Mouse (Mus musculus) ES-Bruce4 (cell line): ENCODE data around the gene Erc2. TPM values are rescaled to one million over a fixed set of nuclear protein-coding genes. Genes with fewer than 3 reads are reported as not detected.
A peak's percentile ranks its signal among the peaks of the same experiment; 100 is the strongest.

Experiments
- H3K27ac ChIP-seq: 2 replicates; pipeline ENCODE4 v1.5.1; 2012; ENCODE audit warnings: low read length, inconsistent platforms; ENCODE audit not compliant: insufficient read depth
- H3K27me3 ChIP-seq: 2 replicates; pipeline ENCODE4 v1.6.1; 2012; ENCODE audit warnings: mild to moderate bottlenecking, low read length, inconsistent platforms; ENCODE audit not compliant: control insufficient read depth, poor library complexity, insufficient read depth, severe bottlenecking
- H3K36me3 ChIP-seq: 2 replicates; pipeline ENCODE4 v1.6.1; 2012; ENCODE audit warnings: inconsistent platforms, mild to moderate bottlenecking, low read length, moderate library complexity; ENCODE audit not compliant: control insufficient read depth, poor library complexity, insufficient read depth, severe bottlenecking
- H3K4me1 ChIP-seq: one replicate; pipeline ENCODE4 v1.8.1; 2011; ENCODE audit warnings: low read length; ENCODE audit not compliant: control insufficient read depth, insufficient read depth
- H3K4me3 ChIP-seq: 2 replicates; pipeline ENCODE4 v1.5.1; 2011; ENCODE audit warnings: low read depth, mild to moderate bottlenecking, low read length
- H3K9ac ChIP-seq: 2 replicates; pipeline ENCODE4 v1.6.1; 2012; ENCODE audit warnings: low read depth, mild to moderate bottlenecking, inconsistent platforms; ENCODE audit not compliant: poor library complexity, severe bottlenecking
- H3K9me3 ChIP-seq: replicated peaks from 2 replicates; pipeline ENCODE4 v1.6.1; 2012; ENCODE audit warnings: mild to moderate bottlenecking, low read length, inconsistent platforms; ENCODE audit not compliant: control insufficient read depth, poor library complexity, insufficient read depth, severe bottlenecking
- CTCF ChIP-seq: IDR thresholded peaks from one replicate; pipeline ENCODE4 v1.8.1; 2011; ENCODE audit warnings: low read depth, low read length
- EP300 ChIP-seq: IDR thresholded peaks from 2 replicates; pipeline ENCODE4 v1.6.1; 2011; ENCODE audit warnings: low read depth, low read length; ENCODE audit not compliant: insufficient read depth
- POLR2A ChIP-seq: IDR thresholded peaks from one replicate; pipeline ENCODE4 v1.8.1; 2011; ENCODE audit warnings: low read length; ENCODE audit not compliant: insufficient read depth
- polyA plus RNA-seq: library from polyadenylated mRNA; stranded (reverse); fragments of >200 nt; gene quantifications from 2 replicates; pipeline ENCODE4 v1.2.4, GENCODE M21; 2011; ENCODE audit warnings: low read depth; ENCODE audit not compliant: missing spikeins, insufficient read depth, insufficient read length

Gene Erc2
- polyA plus RNA-seq, 1 experiment, result 10.0 TPM

- Histone ChIP-seq H3K4me3 (no peak overlapping the region), H3K4me1 (peaks cover 3% of the 10 kb centered on the region), H3K9ac (no peak overlapping the region), H3K27me3 (peaks cover 20% of the 10 kb centered on the region), H3K27ac (no peak overlapping the region), H3K36me3 (no peaks in the 10 kb centered on the region), H3K9me3 (no peaks in the 10 kb centered on the region)
- TF ChIP-seq CTCF (no peak), EP300 (no peak), POLR2A (no peak)
Observed at GRCm38 (mm10) chr14:28514171-28514570, 891.9 kb downstream of the Erc2 start.

- Histone ChIP-seq H3K9ac (no peak overlapping the region), H3K4me3 (no peak overlapping the region), H3K4me1 (peaks cover 3% of the 10 kb centered on the region), H3K27ac (no peak overlapping the region), H3K27me3 (peaks cover 13% of the 10 kb centered on the region), H3K36me3 (no peaks in the 10 kb centered on the region), H3K9me3 (no peaks in the 10 kb centered on the region)
- no peak for TF ChIP-seq CTCF
- TF ChIP-seq EP300, result no peak
- TF ChIP-seq POLR2A, result no peak
Observed at GRCm38 (mm10) chr14:28515331-28515730, 893.1 kb downstream of the Erc2 start.

GRCm38 (mm10) chr14:28517631-28518560 is 895.7 kb downstream of the Erc2 start:
- Histone ChIP-seq H3K4me3 (peak overlapping the region; percentile 53), H3K27me3 (peaks cover 2% of the 10 kb centered on the region; the same call in 1 of the 2 replicates), H3K27ac (no peak overlapping the region), H3K4me1 (peaks cover 1% of the 10 kb centered on the region), H3K9ac (no peak overlapping the region; the same call in 1 of the 2 replicates), H3K9me3 (no peaks in the 10 kb centered on the region), H3K36me3 (no peaks in the 10 kb centered on the region)
- TF ChIP-seq CTCF, result no peak
- TF ChIP-seq EP300, result no peak
- no peak for TF ChIP-seq POLR2A

- Histone ChIP-seq H3K4me1 (no peaks in the 10 kb centered on the region), H3K9me3 (no peaks in the 10 kb centered on the region), H3K27me3 (no peaks in the 10 kb centered on the region; the same call in 1 of the 2 replicates), H3K36me3 (no peaks in the 10 kb centered on the region), H3K27ac (no peak overlapping the region), H3K9ac (no peak overlapping the region), H3K4me3 (no peak overlapping the region)
- TF ChIP-seq POLR2A (no peak), CTCF (no peak), EP300 (no peak)
Observed at GRCm38 (mm10) chr14:28521106-28521505, 898.9 kb downstream of the Erc2 start.

- Histone ChIP-seq H3K4me3 (peak overlapping the region; percentile 46), H3K9me3 (no peaks in the 10 kb centered on the region), H3K9ac (no peak overlapping the region), H3K4me1 (no peaks in the 10 kb centered on the region), H3K36me3 (no peaks in the 10 kb centered on the region), H3K27me3 (no peaks in the 10 kb centered on the region), H3K27ac (no peak overlapping the region)
- TF ChIP-seq POLR2A, result no peak
- no peak for TF ChIP-seq CTCF
- no peak for TF ChIP-seq EP300
Observed at GRCm38 (mm10) chr14:28522611-28523010, 900.4 kb downstream of the Erc2 start.

GRCm38 (mm10) chr14:28525566-28525965 is 903.3 kb downstream of the Erc2 start:
- Histone ChIP-seq H3K9ac (no peak overlapping the region), H3K36me3 (no peaks in the 10 kb centered on the region), H3K27ac (no peak overlapping the region), H3K27me3 (no peaks in the 10 kb centered on the region), H3K4me3 (no peak overlapping the region), H3K4me1 (peaks cover 5% of the 10 kb centered on the region), H3K9me3 (no peaks in the 10 kb centered on the region)
- TF ChIP-seq EP300 (no peak), POLR2A (no peak), CTCF (no peak)

Other genes with a start within 250 kb of the Erc2 start
- 43.3 and 44.5 TPM in 2 replicates for gene Fam208a, start 193.6 kb upstream of the Erc2 start, polyA plus RNA-seq
- gene Ccdc66, start 114.0 kb upstream of the Erc2 start, polyA plus RNA-seq, result 22.1 and 27.1 TPM in 2 replicates